Mouse (Mus musculus) myocyte (in vitro differentiated cells): ENCODE measurements around the gene Mcmbp. TPM values are rescaled to one million over a fixed set of nuclear protein-coding genes. Genes with fewer than 3 reads are reported as not detected.

Source experiments
- H3K27me3 ChIP-seq: one replicate; pipeline ENCODE4 v1.6.1; 2011; ENCODE audit not compliant: control insufficient read depth, insufficient read depth, insufficient read length
- H3K36me3 ChIP-seq: one replicate; pipeline ENCODE4 v1.6.1; 2011; ENCODE audit not compliant: control insufficient read depth, insufficient read depth
- H3K4me2 ChIP-seq: one replicate; pipeline ENCODE4 v1.6.1; 2011; ENCODE audit warnings: low read depth, control low read depth
- H3K4me3 ChIP-seq: one replicate; pipeline ENCODE4 v1.5.1; 2011; ENCODE audit warnings: mild to moderate bottlenecking, control low read depth, moderate library complexity
- H3K79me2 ChIP-seq: one replicate; pipeline ENCODE4 v1.6.1; 2011; ENCODE audit not compliant: control insufficient read depth, insufficient read depth
- H3ac ChIP-seq: one replicate; pipeline ENCODE4 v1.6.1; 2011; ENCODE audit not compliant: control insufficient read depth, insufficient read length
- CEBPB ChIP-seq: IDR thresholded peaks from 2 replicates; pipeline ENCODE4 v1.6.1; 2011; ENCODE audit warnings: mild to moderate bottlenecking, moderate library complexity; ENCODE audit not compliant: poor library complexity, insufficient read depth, severe bottlenecking
- E2F4 ChIP-seq: IDR thresholded peaks from one replicate; pipeline ENCODE4 v1.6.1; 2011; ENCODE audit warnings: mild to moderate bottlenecking, control low read depth, moderate library complexity; ENCODE audit not compliant: insufficient read depth
- MAX ChIP-seq: IDR thresholded peaks from one replicate; pipeline ENCODE4 v1.6.1; 2011; ENCODE audit warnings: low read depth, mild to moderate bottlenecking, control low read depth
- MYOD1 ChIP-seq, 3 experiments: IDR thresholded peaks; one replicate each; pipeline ENCODE4 v1.6.1; 2011; ENCODE audit warnings: control low read depth in 2 of 3, low read depth in 2 of 3, mild to moderate bottlenecking in 2 of 3, moderate library complexity in 1 of 3; ENCODE audit not compliant: insufficient read length in 2 of 3, control insufficient read depth in 1 of 3
- MYOG ChIP-seq, 3 experiments: IDR thresholded peaks; one replicate each; pipeline ENCODE4 v1.6.1; 2011; ENCODE audit warnings: control low read depth in 2 of 3, low read depth in 2 of 3, mild to moderate bottlenecking in 2 of 3; ENCODE audit not compliant: insufficient read length in 2 of 3, control insufficient read depth in 1 of 3, insufficient read depth in 1 of 3
- POLR2A ChIP-seq: IDR thresholded peaks from one replicate; pipeline ENCODE4 v1.6.1; 2011; ENCODE audit warnings: low read depth, mild to moderate bottlenecking, control low read depth, moderate library complexity; ENCODE audit not compliant: insufficient read length
- POLR2AphosphoS2 ChIP-seq: IDR thresholded peaks from one replicate; pipeline ENCODE4 v1.6.1; 2011; ENCODE audit warnings: low read depth, control low read depth; ENCODE audit not compliant: insufficient read length
- REST ChIP-seq: IDR thresholded peaks from one replicate; pipeline ENCODE4 v1.6.1; 2011; ENCODE audit warnings: mild to moderate bottlenecking, control low read depth, moderate library complexity; ENCODE audit not compliant: insufficient read depth, insufficient read length
- SRF ChIP-seq: IDR thresholded peaks from one replicate; pipeline ENCODE4 v1.6.1; 2011; ENCODE audit warnings: low read depth; ENCODE audit not compliant: control insufficient read depth, insufficient read length
- TCF12 ChIP-seq: IDR thresholded peaks from one replicate; pipeline ENCODE4 v1.6.1; 2011; ENCODE audit warnings: mild to moderate bottlenecking, control low read depth; ENCODE audit not compliant: poor library complexity, insufficient read depth, severe bottlenecking
- TCF3 ChIP-seq: IDR thresholded peaks from one replicate; pipeline ENCODE4 v1.6.1; 2011; ENCODE audit warnings: low read depth, control low read depth; ENCODE audit not compliant: insufficient read length
- USF1 ChIP-seq: IDR thresholded peaks from one replicate; pipeline ENCODE4 v1.6.1; 2011; ENCODE audit warnings: low read depth, mild to moderate bottlenecking, control low read depth, moderate library complexity
- polyA plus RNA-seq: library from polyadenylated mRNA; unstranded; fragments of >200 nt; fragmentation: generic; extraction: Trizol; gene quantifications from one replicate; pipeline ENCODE4 v1.2.1, GENCODE M21; 2012; ENCODE audit warnings: missing spikeins

The Mcmbp gene
- polyA plus RNA-seq, 1 experiment: 14.5 TPM

DNA sequence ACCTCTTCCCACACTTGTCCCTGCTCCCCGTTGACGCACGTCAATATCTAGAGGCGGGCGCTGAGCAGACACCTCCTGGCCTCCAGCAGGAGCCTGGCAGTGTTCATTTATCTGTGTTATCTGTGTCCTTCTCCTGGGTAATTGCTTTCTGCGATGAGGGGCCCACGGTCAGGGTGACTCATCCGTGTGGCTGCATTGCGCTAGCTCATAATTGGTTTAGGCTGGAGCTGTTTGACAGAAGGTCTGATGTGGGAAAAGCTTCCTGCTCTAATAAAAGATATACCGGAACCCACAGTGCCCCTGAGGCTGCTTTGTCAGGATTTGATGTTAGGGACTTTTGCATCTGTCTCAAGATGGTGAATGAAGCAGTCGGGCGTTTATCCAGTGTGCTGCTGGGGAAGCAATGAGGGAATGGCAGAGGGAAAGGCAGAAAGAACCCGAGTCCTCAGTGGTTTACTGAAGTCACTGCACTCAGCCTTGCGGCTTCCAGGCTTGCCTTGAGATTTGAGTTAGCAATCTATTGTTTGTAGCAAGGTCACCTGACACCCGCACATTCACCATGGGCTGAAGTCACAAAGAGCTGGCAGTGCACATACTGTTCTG, 67.8 kb downstream of the Mcmbp start:
- Histone ChIP-seq H3K36me3 (peaks cover 11% of the 10 kb centered on the region), H3K4me3 (no peak overlapping the region), H3K79me2 (no peaks in the 10 kb centered on the region), H3ac (no peak overlapping the region), H3K27me3 (no peaks in the 10 kb centered on the region), H3K4me2 (peak overlapping the region; percentile 92)
- TF ChIP-seq MYOD1 (IDR thresholded peaks at IDR 0.05; ENCODE audit: control insufficient read depth in 1 of 3, insufficient read length in 2 of 3, low read depth in 2 of 3) (no peak), CEBPB (no peak)

DNA sequence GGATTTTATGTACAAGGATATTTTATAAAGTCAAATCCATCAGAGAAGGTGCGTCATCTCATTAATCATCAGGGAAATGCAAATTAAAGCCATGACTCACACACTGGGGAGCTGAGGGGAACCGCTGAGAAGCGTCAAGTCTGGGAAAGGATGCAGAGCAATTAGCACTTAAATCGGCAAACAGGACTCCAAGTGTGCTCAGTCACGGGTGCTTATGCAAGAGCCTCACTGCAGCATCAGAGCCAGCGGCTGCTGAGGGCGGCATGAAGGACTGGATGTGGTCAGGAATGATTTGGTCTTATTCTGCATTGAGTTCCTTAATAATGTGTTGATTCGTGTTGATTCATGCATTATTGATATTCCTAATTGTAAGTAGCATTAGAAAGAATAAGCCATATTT, 68.3 kb downstream of the Mcmbp start:
- Histone ChIP-seq H3K4me3 (no peak overlapping the region), H3K4me2 (peak overlapping the region; percentile 92), H3ac (no peak overlapping the region), H3K27me3 (no peaks in the 10 kb centered on the region), H3K79me2 (no peaks in the 10 kb centered on the region), H3K36me3 (peaks cover 11% of the 10 kb centered on the region)
- TF ChIP-seq POLR2A (no peak), USF1 (no peak), MYOD1 (IDR thresholded peaks at IDR 0.05; ENCODE audit: control insufficient read depth in 1 of 3, insufficient read length in 2 of 3, low read depth in 2 of 3) (no peak), SRF (no peak), TCF3 (no peak), TCF12 (no peak), POLR2AphosphoS2 (no peak), CEBPB (no peak), MAX (no peak), E2F4 (no peak)

DNA sequence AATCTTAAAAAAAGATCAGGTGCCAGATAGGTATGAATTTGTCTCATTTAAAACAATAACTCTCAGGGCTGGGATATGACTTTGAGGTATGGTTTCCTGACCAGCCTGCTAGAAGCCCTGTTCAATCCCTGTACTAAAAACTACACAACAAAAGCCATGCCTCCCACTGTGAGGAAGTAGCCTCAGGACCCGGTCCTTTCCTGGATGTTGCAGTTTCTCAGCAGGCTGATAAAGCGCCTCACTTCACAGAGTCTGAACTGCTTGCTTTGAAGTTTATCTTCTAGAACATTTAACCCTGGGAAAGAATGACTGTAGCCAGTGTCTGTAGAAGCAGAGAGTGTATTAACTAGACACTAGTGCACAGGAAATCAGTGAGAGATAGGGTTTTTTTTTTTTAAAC, 71.5 kb downstream of the Mcmbp start:
- Histone ChIP-seq H3K4me3 (no peak overlapping the region), H3K36me3 (peaks cover 4% of the 10 kb centered on the region), H3K27me3 (no peaks in the 10 kb centered on the region), H3ac (no peak overlapping the region), H3K4me2 (no peak overlapping the region), H3K79me2 (no peaks in the 10 kb centered on the region)
- TF ChIP-seq MYOG (IDR thresholded peaks at IDR 0.05; ENCODE audit: control insufficient read depth in 1 of 3, insufficient read depth in 1 of 3, insufficient read length in 2 of 3, low read depth in 2 of 3) (no peak), POLR2AphosphoS2 (no peak), E2F4 (no peak), POLR2A (no peak), TCF12 (no peak), MYOD1 (IDR thresholded peaks at IDR 0.05; ENCODE audit: control insufficient read depth in 1 of 3, insufficient read length in 2 of 3, low read depth in 2 of 3) (no peak), REST (no peak), MAX (no peak), CEBPB (no peak), USF1 (no peak), TCF3 (no peak), SRF (no peak)

DNA sequence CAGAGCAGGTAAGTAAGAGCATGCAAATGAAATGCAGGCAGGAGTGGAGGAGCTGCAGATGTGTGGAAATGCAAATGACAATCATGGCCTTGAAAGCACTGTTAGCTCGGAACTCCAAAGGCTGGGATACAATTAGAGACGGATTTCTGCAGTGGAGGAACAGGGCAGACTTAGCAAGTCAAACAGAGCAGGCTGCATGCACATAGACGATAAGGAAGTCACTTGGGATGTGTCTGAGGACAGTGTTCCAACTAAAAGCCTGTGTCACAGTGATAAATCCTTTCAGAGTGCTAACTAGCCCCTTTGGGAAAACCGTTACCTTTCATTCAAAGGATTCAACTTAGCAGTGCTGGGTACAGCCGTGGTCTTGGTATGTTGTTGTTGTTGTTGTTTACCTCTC, 72.5 kb downstream of the Mcmbp start:
- no peaks in the 10 kb centered on the region for H3K79me2 ChIP-seq
- no peak overlapping the region for H3K4me2 ChIP-seq
- TF ChIP-seq E2F4: no peak
- no peak for TF ChIP-seq POLR2A
- TF ChIP-seq TCF3: no peak
- TF ChIP-seq TCF12: no peak
- TF ChIP-seq MYOG (IDR thresholded peaks at IDR 0.05; ENCODE audit: control insufficient read depth in 1 of 3, insufficient read depth in 1 of 3, insufficient read length in 2 of 3, low read depth in 2 of 3): no peak
- no peak for TF ChIP-seq MYOD1 (IDR thresholded peaks at IDR 0.05; ENCODE audit: control insufficient read depth in 1 of 3, insufficient read length in 2 of 3, low read depth in 2 of 3)
- TF ChIP-seq POLR2AphosphoS2: no peak
- TF ChIP-seq SRF: no peak
- H3ac ChIP-seq: no peak overlapping the region
- H3K36me3 ChIP-seq: peaks cover 8% of the 10 kb centered on the region
- H3K27me3 ChIP-seq: no peaks in the 10 kb centered on the region
- no peak overlapping the region for H3K4me3 ChIP-seq

DNA sequence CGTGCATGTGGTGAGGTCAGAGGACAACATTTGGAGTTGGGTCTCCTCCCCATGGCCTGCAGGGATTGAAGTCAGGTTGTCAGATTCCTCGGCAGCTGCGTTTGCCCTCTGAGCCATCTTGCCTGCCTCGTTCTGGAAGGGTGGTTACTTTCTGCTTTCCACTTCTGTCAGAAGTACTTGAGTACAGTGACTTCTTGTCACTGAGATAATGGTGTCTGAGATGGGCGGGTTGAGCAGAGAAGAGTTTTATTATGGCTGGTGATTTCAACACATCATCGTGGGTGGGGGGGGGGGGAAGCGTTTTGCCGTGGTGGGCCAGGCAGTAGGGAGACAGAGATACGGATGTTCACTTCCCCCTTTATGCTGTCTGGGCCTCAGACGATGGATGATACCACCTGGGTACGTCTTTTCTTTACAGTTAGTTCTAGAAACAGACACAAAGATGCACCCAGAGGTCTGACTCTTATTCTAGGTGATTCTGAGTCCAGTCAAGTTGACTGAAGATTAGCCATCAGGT, 75.4 kb downstream of the Mcmbp start:
- Histone ChIP-seq H3K4me2 (no peak overlapping the region), H3K4me3 (no peak overlapping the region), H3K27me3 (no peaks in the 10 kb centered on the region), H3ac (no peak overlapping the region), H3K36me3 (peaks cover 4% of the 10 kb centered on the region), H3K79me2 (no peaks in the 10 kb centered on the region)
- TF ChIP-seq E2F4 (no peak), TCF3 (no peak), SRF (no peak), TCF12 (no peak), MAX (no peak), MYOD1 (IDR thresholded peaks at IDR 0.05; ENCODE audit: control insufficient read depth in 1 of 3, insufficient read length in 2 of 3, low read depth in 2 of 3) (no peak), CEBPB (no peak), POLR2AphosphoS2 (no peak), REST (no peak), MYOG (IDR thresholded peaks at IDR 0.05; ENCODE audit: control insufficient read depth in 1 of 3, insufficient read depth in 1 of 3, insufficient read length in 2 of 3, low read depth in 2 of 3) (no peak)
